Mouse (Mus musculus) CD4-positive naive resting alpha-beta T cell, adult 57 days (primary cell): Measurements from ENCODE around the gene Ndufb7. TPM values are rescaled to one million over a fixed set of nuclear protein-coding genes. Genes with fewer than 3 reads are reported as not detected.

Experiments used
- total RNA-seq: library from RNA; stranded (reverse); gene quantifications from one replicate; pipeline ENCODE4 v1.2.4, GENCODE M21; 2023

Gene Ndufb7
- total RNA-seq = 79.0 TPM

DNA sequence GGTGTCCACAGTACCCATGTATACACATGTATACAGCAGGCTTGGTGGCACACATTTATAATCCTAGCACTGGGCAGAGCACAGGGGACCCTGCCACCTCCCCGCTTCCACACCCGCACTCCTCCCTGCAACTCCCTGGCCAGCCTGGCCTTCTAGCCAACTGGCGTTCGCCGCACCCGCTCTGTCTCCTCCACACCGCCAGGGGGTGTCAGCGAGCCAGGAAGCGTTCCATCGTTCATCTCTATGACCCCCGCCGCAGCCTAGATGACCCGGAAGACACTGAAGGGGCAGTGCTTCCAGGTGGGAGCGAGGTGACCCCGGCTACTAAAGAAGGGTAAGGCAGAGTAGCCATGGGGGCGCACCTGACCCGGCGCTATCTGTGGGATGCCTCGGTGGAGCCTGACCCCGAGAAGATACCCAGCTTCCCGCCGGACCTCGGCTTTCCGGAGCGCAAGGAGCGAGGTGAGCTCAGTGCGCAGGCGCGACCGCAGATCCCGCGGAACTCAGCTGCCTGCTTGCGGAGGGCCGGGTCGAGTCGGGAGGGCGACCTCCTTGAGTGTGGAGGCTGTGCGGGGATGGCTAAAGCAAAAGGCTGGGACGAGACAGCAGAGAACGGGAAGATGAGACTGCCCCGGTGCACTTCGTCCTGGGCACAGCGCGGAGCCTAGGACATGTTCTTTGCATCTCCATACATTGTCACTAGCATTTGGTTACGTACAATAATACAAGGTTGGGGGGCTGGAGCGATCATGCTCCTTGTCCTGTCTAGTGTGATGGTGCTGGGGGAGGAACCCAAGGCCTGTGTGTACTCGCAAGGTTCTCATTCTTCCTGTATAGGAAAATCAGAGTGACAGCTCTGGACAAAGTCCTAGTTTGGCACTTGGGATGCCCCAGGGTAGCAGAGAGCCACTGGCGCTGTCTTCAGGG, at the start of gene Ndufb7:
Gene Ndufb7, plus strand, starts transcription at position 203 of the 927 bp plus-strand sequence.

GRCm38 (mm10) chr8:83535736-83536135, 30.7 kb upstream of the Ndufb7 start, which contains the start of gene Olfr370:
Gene Olfr370 (plus strand): TSS chr8:83535780.

GRCm38 (mm10) chr8:83607661-83608397, 41.4 kb downstream of the Ndufb7 start, which contains the start of the genes Tecr and Dnajb1:
Gene Tecr (minus strand): TSS chr8:83607971.
Gene Dnajb1 (plus strand): TSS chr8:83608193.

Other genes starting within 250 kb of the Ndufb7 start
- gene Elmod2, start 234.2 kb upstream of the Ndufb7 start, total RNA-seq = 5.6 TPM
- gene Mgat4d, start 218.2 kb upstream of the Ndufb7 start, total RNA-seq = not detected
- not detected for gene Clgn, start 176.8 kb upstream of the Ndufb7 start, total RNA-seq
- gene Scoc, start 108.3 kb upstream of the Ndufb7 start, total RNA-seq = 21.1 TPM
- gene Olfr370, start 30.9 kb upstream of the Ndufb7 start, total RNA-seq = not detected
- 231 TPM for gene Tecr, start 41.3 kb downstream of the Ndufb7 start, total RNA-seq
- 114 TPM for gene Dnajb1, start 41.5 kb downstream of the Ndufb7 start, total RNA-seq
- gene Gipc1, start 86.0 kb downstream of the Ndufb7 start, total RNA-seq = 26.1 TPM
- gene Ptger1, start 100.0 kb downstream of the Ndufb7 start, total RNA-seq = 0.44 TPM
- 306 TPM for gene Pkn1, start 132.5 kb downstream of the Ndufb7 start, total RNA-seq
- gene Ddx39, start 148.5 kb downstream of the Ndufb7 start, total RNA-seq = 72.6 TPM
- gene Adgre5, start 174.7 kb downstream of the Ndufb7 start, total RNA-seq = 855 TPM